Mouse (Mus musculus) lung, adult 2 months (tissue): ENCODE measurements around the gene Nop14. TPM values are rescaled to one million over a fixed set of nuclear protein-coding genes. Genes with fewer than 3 reads are reported as not detected.

Experiments used
- DNase-seq: peaks from one replicate; pipeline ENCODE4 v3.0.0; 2022
- H3K4me1 ChIP-seq: fragments of 200-500 bp; 2 replicates; pipeline ENCODE4 v1.6.1; 2011; ENCODE audit warnings: low read length; ENCODE audit not compliant: control insufficient read depth, insufficient read depth
- H3K4me3 ChIP-seq: fragments of 200-500 bp; replicated peaks from 2 replicates; pipeline ENCODE3; 2011; ENCODE audit warnings: low read depth, mild to moderate bottlenecking, control low read depth, low read length; ENCODE audit errors: extremely low read depth
- CTCF ChIP-seq: fragments of 200-500 bp; IDR thresholded peaks from 2 replicates; pipeline ENCODE4 v1.5.1; 2011; ENCODE audit warnings: mild to moderate bottlenecking, low read length, control low read depth; ENCODE audit not compliant: insufficient read depth
- POLR2A ChIP-seq: fragments of 200-500 bp; IDR thresholded peaks from 2 replicates; pipeline ENCODE4 v1.6.1; 2011; ENCODE audit warnings: low read depth, mild to moderate bottlenecking, control low read depth, low read length, borderline replicate concordance; ENCODE audit errors: extremely low read depth
- WGBS: fragments of 180-500 bp; shearing (Covaris S2); methylation state at CpG from one replicate; pipeline ENCODE4 v1.1.7; 2018; 5-methylcytosine and 5-hydroxymethylcytosine counted together
- polyA plus RNA-seq: library from polyadenylated mRNA; depleted of rRNA; stranded (reverse); fragments of >200 nt; gene quantifications from 2 replicates; pipeline ENCODE4 v1.2.3, GENCODE M21; 2012; rRNA removed

Gene Nop14
- polyA plus RNA-seq, 1 experiment, result 13.5 TPM

GRCm38 (mm10) chr5:34591388-34592004, 68.5 kb downstream of the Nop14 start:
- Histone ChIP-seq H3K4me3 (no peak overlapping the region), H3K4me1 (no peaks in the 10 kb centered on the region; the same call in 1 of the 2 replicates)
- no peak for TF ChIP-seq CTCF
- TF ChIP-seq POLR2A, result no peak
- no peak for DNase-seq
- 54% methylated on average over 5 of the region's 5 CpGs for WGBS

DNA sequence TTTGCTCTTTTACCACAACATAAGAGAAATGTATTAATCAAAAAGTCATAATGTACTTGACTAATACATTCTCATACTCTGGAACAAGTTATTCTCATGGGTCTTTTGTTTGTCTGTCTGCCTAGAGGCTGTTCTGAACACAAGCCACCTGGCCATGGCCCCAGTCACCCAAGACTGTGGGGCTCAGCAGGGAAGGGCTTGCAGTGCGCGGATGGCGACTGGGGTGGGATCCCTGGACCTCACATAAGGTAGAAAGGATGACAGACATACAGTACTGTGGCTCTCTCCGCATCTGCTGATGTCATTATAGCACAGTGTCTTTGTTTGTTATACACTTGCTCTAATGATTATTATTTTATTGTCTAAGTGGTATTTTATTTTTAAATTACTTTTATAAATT, 69.2 kb downstream of the Nop14 start:
- WGBS, result 78% methylated on average over 4 of the region's 4 CpGs
- TF ChIP-seq CTCF (no peak), POLR2A (no peak)
- no peak overlapping the region for H3K4me3 ChIP-seq
- no peaks in the 10 kb centered on the region; the same call in 1 of the 2 replicates for H3K4me1 ChIP-seq
- DNase-seq, result no peak

DNA sequence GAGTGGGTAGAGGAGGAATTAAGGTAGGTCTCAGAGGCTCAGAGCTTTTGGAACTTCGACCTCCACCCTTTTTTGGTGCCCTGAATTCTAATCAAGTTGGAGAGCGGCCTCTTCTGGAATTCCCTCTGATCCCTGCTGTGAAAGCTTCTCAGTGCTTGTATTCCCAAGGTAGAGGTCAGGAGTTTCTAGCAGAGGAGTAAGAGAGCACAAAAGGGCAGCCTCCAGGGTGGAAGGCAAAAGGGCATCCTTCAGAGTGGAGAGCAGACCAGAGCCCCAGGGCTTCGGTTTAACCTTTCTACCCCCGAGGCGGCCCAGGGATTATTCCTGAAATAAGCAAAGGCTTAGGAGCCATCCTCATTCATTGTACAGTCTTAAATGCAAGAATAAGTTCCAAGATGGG, 69.9 kb downstream of the Nop14 start:
- no peak for DNase-seq
- TF ChIP-seq POLR2A (no peak), CTCF (no peak)
- Histone ChIP-seq H3K4me1 (peaks cover 2% of the 10 kb centered on the region; the same call in 1 of the 2 replicates), H3K4me3 (no peak overlapping the region)
- 46% methylated on average over 5 of the region's 5 CpGs for WGBS

Other genes with a start within 250 kb of the Nop14 start
- gene Tnip2, start 146.2 kb downstream of the Nop14 start, polyA plus RNA-seq, result 30.1 and 33.6 TPM in 2 replicates
- gene Sh3bp2, start 134.3 kb downstream of the Nop14 start, polyA plus RNA-seq, result 14.1 and 17.3 TPM in 2 replicates
- gene Add1, start 86.5 kb downstream of the Nop14 start, polyA plus RNA-seq, result 188 and 231 TPM in 2 replicates
- 127 and 148 TPM in 2 replicates for gene Mfsd10, start 22.9 kb downstream of the Nop14 start, polyA plus RNA-seq
- 1.6 and 2.2 TPM in 2 replicates for gene Grk4, start 231 bp upstream of the Nop14 start, polyA plus RNA-seq
- gene Htt, start 101.6 kb upstream of the Nop14 start, polyA plus RNA-seq, result 10.4 and 13.4 TPM in 2 replicates
- 3.1 and 3.7 TPM in 2 replicates for gene Msantd1, start 247.9 kb upstream of the Nop14 start, polyA plus RNA-seq